Mouse (Mus musculus): Measurements from ENCODE around the gene Tmem170b. TPM values are rescaled to one million over a fixed set of nuclear protein-coding genes. Genes with fewer than 3 reads are reported as not detected.

Gene Tmem170b
- total RNA-seq, 2 experiments from 2014 or later, result 18.9 to 27.3 TPM

GRCm38 (mm10) chr13:41611046-41611445, 5.3 kb downstream of the Tmem170b start:
- ATAC-seq (replicated peaks; ENCODE audit: poor library complexity), result no peak

- no peak for ATAC-seq (replicated peaks; ENCODE audit: poor library complexity)
Measured at GRCm38 (mm10) chr13:41614539-41614938, 8.8 kb downstream of the Tmem170b start.

GRCm38 (mm10) chr13:41614982-41615381, 9.3 kb downstream of the Tmem170b start:
- no peak for ATAC-seq (replicated peaks; ENCODE audit: poor library complexity)

- peak; percentile 93 for ATAC-seq (replicated peaks; ENCODE audit: poor library complexity)
Measured at GRCm38 (mm10) chr13:41619470-41619869, 13.8 kb downstream of the Tmem170b start.

- peak; percentile 56 for ATAC-seq (replicated peaks; ENCODE audit: poor library complexity)
Measured at GRCm38 (mm10) chr13:41620132-41620531, 14.4 kb downstream of the Tmem170b start.

GRCm38 (mm10) chr13:41624123-41624522, 18.4 kb downstream of the Tmem170b start:
- no peak for ATAC-seq (replicated peaks; ENCODE audit: poor library complexity)

- no peak for ATAC-seq (replicated peaks; ENCODE audit: poor library complexity)
Measured at GRCm38 (mm10) chr13:41625248-41625647, 19.5 kb downstream of the Tmem170b start.

GRCm38 (mm10) chr13:41627277-41627916, 21.7 kb downstream of the Tmem170b start:
- ATAC-seq (replicated peaks; ENCODE audit: poor library complexity), result no peak

GRCm38 (mm10) chr13:41634401-41634818, 28.7 kb downstream of the Tmem170b start:
- peak; percentile 99 for ATAC-seq (replicated peaks; ENCODE audit: poor library complexity)

- ATAC-seq (replicated peaks; ENCODE audit: poor library complexity), result no peak
Measured at GRCm38 (mm10) chr13:41638083-41638482, 32.4 kb downstream of the Tmem170b start.

- ATAC-seq (replicated peaks; ENCODE audit: poor library complexity), result peak; percentile 75
Measured at GRCm38 (mm10) chr13:41642851-41643250, 37.1 kb downstream of the Tmem170b start.

GRCm38 (mm10) chr13:41643798-41644197, 38.1 kb downstream of the Tmem170b start:
- no peak for ATAC-seq (replicated peaks; ENCODE audit: poor library complexity)

- no peak for ATAC-seq (replicated peaks; ENCODE audit: poor library complexity)
Measured at GRCm38 (mm10) chr13:41644591-41645482, 39.1 kb downstream of the Tmem170b start.

GRCm38 (mm10) chr13:41645483-41645859, 39.8 kb downstream of the Tmem170b start:
- no peak for ATAC-seq (replicated peaks; ENCODE audit: poor library complexity)

GRCm38 (mm10) chr13:41647976-41648375, 42.3 kb downstream of the Tmem170b start:
- ATAC-seq (replicated peaks; ENCODE audit: poor library complexity), result no peak

- ATAC-seq (replicated peaks; ENCODE audit: poor library complexity), result no peak
Measured at GRCm38 (mm10) chr13:41650665-41651064, 45.0 kb downstream of the Tmem170b start.

- no peak for ATAC-seq (replicated peaks; ENCODE audit: poor library complexity)
Measured at GRCm38 (mm10) chr13:41653791-41654190, 48.1 kb downstream of the Tmem170b start.

GRCm38 (mm10) chr13:41655576-41656090, 49.9 kb downstream of the Tmem170b start:
- no peak for ATAC-seq (replicated peaks; ENCODE audit: poor library complexity)

GRCm38 (mm10) chr13:41660052-41660793, 54.5 kb downstream of the Tmem170b start:
- ATAC-seq (replicated peaks; ENCODE audit: poor library complexity), result no peak

- no peak for ATAC-seq (replicated peaks; ENCODE audit: poor library complexity)
Measured at GRCm38 (mm10) chr13:41661116-41661515, 55.4 kb downstream of the Tmem170b start.

- ATAC-seq (replicated peaks; ENCODE audit: poor library complexity), result peak; percentile 78
Measured at GRCm38 (mm10) chr13:41662401-41663070, 56.8 kb downstream of the Tmem170b start.

All from megakaryocyte progenitor cell, adult 5-6 weeks (primary cell).